Mouse (Mus musculus): Measurements from ENCODE around the gene Tecpr2. TPM values are rescaled to one million over a fixed set of nuclear protein-coding genes. Genes with fewer than 3 reads are reported as not detected.
A peak's percentile ranks its signal among the peaks of the same experiment; 100 is the strongest.

Gene Tecpr2
- polyA plus RNA-seq, 1 experiment: 4.0 TPM

DNA sequence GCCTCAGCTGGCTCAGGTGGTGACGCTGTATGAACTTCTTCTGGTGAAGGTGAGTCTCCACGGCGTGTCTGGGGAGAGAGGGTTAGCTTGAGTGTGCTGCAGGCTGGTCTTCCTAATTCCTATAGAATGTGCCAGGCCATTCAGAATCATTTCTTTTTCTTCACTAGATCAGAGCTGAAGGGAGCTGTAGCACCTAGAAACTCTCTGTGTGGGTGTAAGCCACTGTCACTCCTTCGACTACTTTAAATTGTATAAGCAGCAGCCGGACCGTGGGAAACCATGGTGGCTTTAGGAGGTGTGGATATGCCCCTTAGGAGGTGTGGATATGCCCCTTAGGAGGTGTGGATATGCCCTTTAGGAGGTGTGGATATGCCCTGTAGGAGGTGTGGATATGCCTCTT lies 25.1 kb upstream of the Tecpr2 start:
- Histone ChIP-seq H3K4me1 (peaks cover 51% of the 10 kb centered on the region), H3K27me3 (replicated peaks) (no peaks in the 10 kb centered on the region), H3K4me3 (replicated peaks) (no peak overlapping the region), H3K9me3 (no peaks in the 10 kb centered on the region), H3K36me3 (replicated peaks; ENCODE audit: low read length) (peaks cover 93% of the 10 kb centered on the region)
- TF ChIP-seq FLI1 (IDR thresholded peaks at IDR 0.05; ENCODE audit: low read length) (no peak), GATA1 (IDR thresholded peaks at IDR 0.05; ENCODE audit: borderline replicate concordance, low read length) (no peak)

DNA sequence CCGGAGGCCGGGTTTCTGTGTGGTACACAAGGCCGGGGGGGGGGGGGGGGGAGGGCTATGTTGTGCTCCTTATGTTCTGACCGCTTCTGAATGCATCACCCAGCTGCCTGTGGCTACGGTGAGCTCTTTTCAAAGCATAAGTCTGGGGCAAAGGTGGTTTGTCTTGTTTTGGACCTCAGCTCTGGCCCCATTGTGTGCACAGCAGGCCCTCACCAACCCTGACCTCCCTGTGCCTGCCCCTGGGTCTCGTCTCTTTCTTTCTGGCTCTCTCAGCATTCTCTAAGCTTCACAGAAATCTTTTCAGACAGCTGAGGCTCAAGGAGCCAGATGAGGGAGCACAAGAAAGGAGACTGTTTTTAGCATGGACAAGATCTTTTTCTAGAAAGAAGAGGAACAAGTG lies 23.5 kb upstream of the Tecpr2 start:
- H3K36me3 ChIP-seq (replicated peaks; ENCODE audit: low read length): peaks cover 93% of the 10 kb centered on the region

DNA sequence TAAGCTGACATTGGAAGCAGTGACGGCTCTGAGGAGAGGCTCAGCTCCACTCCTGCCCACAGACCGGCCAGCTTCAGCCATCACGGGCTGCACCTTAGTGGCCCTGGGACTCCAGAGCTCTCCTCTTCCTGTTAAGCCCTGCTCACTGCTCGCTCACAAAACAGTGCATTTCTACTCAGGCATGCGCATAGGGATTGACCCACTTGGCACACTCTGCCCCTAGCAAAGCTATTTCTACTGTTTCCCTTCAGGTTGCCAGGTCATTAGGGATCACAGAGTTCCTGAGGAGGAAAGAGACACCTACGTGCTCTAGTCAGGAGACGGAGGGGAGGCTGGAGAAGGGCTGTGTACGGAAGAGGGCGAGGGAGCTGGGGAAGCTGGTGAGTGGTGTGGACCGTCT lies 23.1 kb upstream of the Tecpr2 start:
- Histone ChIP-seq H3K27me3 (replicated peaks) (no peaks in the 10 kb centered on the region), H3K4me3 (replicated peaks) (peak overlapping the region; percentile 8), H3K9me3 (no peaks in the 10 kb centered on the region), H3K36me3 (replicated peaks; ENCODE audit: low read length) (peaks cover 93% of the 10 kb centered on the region), H3K4me1 (peaks cover 43% of the 10 kb centered on the region)
- TF ChIP-seq GATA1 (IDR thresholded peaks at IDR 0.05; ENCODE audit: borderline replicate concordance, low read length) (no peak), FLI1 (IDR thresholded peaks at IDR 0.05; ENCODE audit: low read length) (no peak)

More for the DNA sequence above, 23.5 kb upstream of the Tecpr2 start:
- no peaks in the 10 kb centered on the region for H3K9me3 ChIP-seq
- H3K4me3 ChIP-seq (replicated peaks): no peak overlapping the region
- peaks cover 42% of the 10 kb centered on the region for H3K4me1 ChIP-seq
- no peak for TF ChIP-seq GATA1 (IDR thresholded peaks at IDR 0.05; ENCODE audit: borderline replicate concordance, low read length)
- TF ChIP-seq FLI1 (IDR thresholded peaks at IDR 0.05; ENCODE audit: low read length): no peak
- H3K27me3 ChIP-seq (replicated peaks): no peaks in the 10 kb centered on the region

DNA sequence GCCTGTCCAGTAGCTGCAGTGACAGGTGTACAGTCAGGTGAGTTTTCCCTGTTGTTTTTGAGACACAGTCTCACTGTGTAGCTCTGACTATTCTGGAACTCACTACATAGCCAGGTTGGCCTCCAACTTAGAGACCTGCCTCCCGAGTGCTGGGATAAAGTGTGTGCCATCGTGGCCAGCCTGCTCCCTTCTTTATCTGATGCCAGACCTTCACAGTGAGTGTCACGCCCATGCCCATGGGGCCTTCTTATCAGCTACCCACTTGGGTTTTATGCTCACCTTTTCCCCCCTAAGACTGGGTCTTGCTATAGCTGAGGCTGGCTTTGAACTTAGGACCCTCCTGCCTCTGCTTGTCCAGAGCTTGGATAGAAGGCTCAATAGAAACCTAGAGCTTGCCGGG lies 19.0 kb upstream of the Tecpr2 start:
- Histone ChIP-seq H3K4me3 (replicated peaks) (no peak overlapping the region), H3K36me3 (replicated peaks; ENCODE audit: low read length) (peaks cover 96% of the 10 kb centered on the region), H3K27me3 (replicated peaks) (no peaks in the 10 kb centered on the region), H3K4me1 (peaks cover 34% of the 10 kb centered on the region), H3K9me3 (no peaks in the 10 kb centered on the region)
- TF ChIP-seq GATA1 (IDR thresholded peaks at IDR 0.05; ENCODE audit: borderline replicate concordance, low read length): no peak
- no peak for TF ChIP-seq FLI1 (IDR thresholded peaks at IDR 0.05; ENCODE audit: low read length)

DNA sequence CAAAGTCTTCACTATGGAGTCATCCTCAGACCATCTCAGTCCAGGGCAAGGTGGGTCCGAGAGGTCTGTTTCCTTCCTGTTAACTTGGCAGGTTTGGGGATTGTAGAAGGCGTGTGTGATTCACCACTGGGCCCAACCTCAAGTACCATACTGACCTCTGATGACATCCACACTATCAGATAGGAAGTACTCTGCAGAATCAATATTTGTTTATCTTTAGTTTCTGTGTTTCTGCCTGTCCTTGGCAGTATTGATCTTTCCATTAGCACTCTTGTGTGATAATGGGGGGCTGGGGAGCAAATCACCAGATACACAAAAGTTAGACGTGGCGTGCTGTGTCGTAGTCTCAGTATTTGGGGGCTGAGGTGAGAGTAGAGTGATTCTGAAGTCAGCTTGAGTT lies 17.8 kb upstream of the Tecpr2 start:
- H3K4me3 ChIP-seq (replicated peaks): no peak overlapping the region
- no peaks in the 10 kb centered on the region for H3K9me3 ChIP-seq
- H3K4me1 ChIP-seq: peaks cover 36% of the 10 kb centered on the region
- TF ChIP-seq FLI1 (IDR thresholded peaks at IDR 0.05; ENCODE audit: low read length) (no peak), GATA1 (IDR thresholded peaks at IDR 0.05; ENCODE audit: borderline replicate concordance, low read length) (no peak)
- no peaks in the 10 kb centered on the region for H3K27me3 ChIP-seq (replicated peaks)
- peaks cover 97% of the 10 kb centered on the region for H3K36me3 ChIP-seq (replicated peaks; ENCODE audit: low read length)

DNA sequence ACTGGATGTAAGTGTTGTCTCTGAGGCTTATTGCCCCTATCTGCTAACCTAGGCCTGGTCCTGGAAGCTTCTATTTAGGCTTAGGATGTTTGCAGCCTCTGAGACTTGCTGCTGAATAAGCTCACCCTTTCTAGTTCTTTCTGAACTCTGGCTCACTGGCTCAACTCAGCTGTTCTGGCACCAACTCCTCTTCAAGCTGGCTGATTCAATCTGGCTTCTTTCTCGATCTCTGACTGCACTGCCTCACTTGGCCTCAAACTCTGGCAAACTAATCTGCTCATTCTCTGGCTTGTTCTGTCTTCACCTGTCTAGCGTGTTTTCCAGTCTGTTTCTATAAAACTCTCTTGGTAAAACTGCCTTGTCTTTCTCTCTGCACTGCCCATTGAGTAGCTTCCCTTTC lies 13.7 kb upstream of the Tecpr2 start:
- no peak for TF ChIP-seq FLI1 (IDR thresholded peaks at IDR 0.05; ENCODE audit: low read length)
- TF ChIP-seq GATA1 (IDR thresholded peaks at IDR 0.05; ENCODE audit: borderline replicate concordance, low read length): no peak
- no peaks in the 10 kb centered on the region for H3K9me3 ChIP-seq
- peaks cover 27% of the 10 kb centered on the region for H3K4me1 ChIP-seq
- H3K4me3 ChIP-seq (replicated peaks): no peak overlapping the region
- H3K27me3 ChIP-seq (replicated peaks): no peaks in the 10 kb centered on the region
- peaks cover 94% of the 10 kb centered on the region for H3K36me3 ChIP-seq (replicated peaks; ENCODE audit: low read length)

DNA sequence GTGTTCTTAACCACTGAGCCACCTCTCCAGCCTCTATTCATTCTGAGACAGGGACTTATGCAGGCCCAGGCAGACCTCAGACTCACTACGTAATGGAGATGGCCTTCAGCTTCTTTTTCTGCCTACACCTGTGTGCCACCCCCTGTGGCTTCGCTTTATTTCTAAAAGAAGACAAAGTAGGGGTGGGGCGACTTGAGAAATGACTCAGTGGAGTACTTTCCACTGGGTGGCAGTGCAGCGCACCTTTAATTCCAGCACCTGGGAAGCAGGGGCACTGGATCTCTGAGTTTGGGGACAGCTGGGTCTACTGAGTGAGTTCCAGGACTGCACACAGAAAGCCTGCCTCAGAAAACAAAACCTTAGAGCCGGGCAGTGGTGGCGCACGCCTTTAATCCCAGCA lies 6.8 kb upstream of the Tecpr2 start:
- no peak for TF ChIP-seq GATA1 (IDR thresholded peaks at IDR 0.05; ENCODE audit: borderline replicate concordance, low read length)
- no peaks in the 10 kb centered on the region for H3K27me3 ChIP-seq (replicated peaks)
- no peak overlapping the region for H3K4me3 ChIP-seq (replicated peaks)
- H3K4me1 ChIP-seq: peaks cover 36% of the 10 kb centered on the region
- H3K36me3 ChIP-seq (replicated peaks; ENCODE audit: low read length): peaks cover 85% of the 10 kb centered on the region
- no peaks in the 10 kb centered on the region for H3K9me3 ChIP-seq

DNA sequence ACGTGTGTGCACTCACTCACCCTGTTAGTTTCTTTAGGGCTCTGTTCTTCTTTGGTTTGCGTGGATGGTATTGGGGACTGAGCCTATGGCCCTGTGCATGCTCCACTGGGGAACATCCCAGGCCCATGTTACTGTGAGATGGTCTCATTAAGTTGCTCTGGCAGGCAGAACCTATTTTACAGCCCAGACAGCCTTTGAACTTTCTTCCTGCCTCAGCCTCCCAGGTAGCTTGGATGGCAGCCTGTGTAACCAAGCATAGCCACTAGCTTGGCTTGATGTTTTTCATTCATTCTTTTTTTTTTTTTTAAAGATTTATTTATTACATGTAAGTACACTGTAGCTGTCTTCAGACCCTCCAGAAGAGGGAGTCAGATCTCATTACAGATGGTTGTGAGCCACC lies 3.8 kb upstream of the Tecpr2 start:
- no peak overlapping the region for H3K4me3 ChIP-seq (replicated peaks)
- H3K27me3 ChIP-seq (replicated peaks): no peaks in the 10 kb centered on the region
- peaks cover 63% of the 10 kb centered on the region for H3K36me3 ChIP-seq (replicated peaks; ENCODE audit: low read length)
- H3K9me3 ChIP-seq: no peaks in the 10 kb centered on the region
- peaks cover 48% of the 10 kb centered on the region for H3K4me1 ChIP-seq
- TF ChIP-seq FLI1 (IDR thresholded peaks at IDR 0.05; ENCODE audit: low read length): no peak
- TF ChIP-seq GATA1 (IDR thresholded peaks at IDR 0.05; ENCODE audit: borderline replicate concordance, low read length): no peak

DNA sequence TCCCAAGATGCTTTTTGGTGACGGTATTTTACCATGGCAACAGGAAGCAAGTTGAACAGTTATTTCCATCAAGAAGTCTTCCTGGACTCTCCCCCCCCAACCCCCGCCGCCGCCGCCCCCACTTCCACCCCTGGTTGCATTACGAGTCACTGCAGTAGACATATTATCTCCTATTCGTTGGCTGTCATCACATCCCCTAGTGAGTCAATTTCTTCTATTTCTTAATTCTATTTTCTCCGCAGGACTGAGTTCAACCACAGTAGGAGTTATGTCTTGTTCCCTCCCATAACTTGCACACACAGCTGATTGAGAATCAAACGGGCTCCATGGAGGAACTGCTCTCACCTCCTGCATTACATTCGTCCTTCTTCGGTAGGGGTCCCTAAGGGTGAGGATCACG lies 958 bp upstream of the Tecpr2 start:
- peaks cover 77% of the 10 kb centered on the region for H3K4me1 ChIP-seq
- peaks cover 55% of the 10 kb centered on the region for H3K36me3 ChIP-seq (replicated peaks; ENCODE audit: low read length)
- no peaks in the 10 kb centered on the region for H3K9me3 ChIP-seq
- H3K27me3 ChIP-seq (replicated peaks): no peaks in the 10 kb centered on the region
- TF ChIP-seq GATA1 (IDR thresholded peaks at IDR 0.05; ENCODE audit: borderline replicate concordance, low read length) (no peak), FLI1 (IDR thresholded peaks at IDR 0.05; ENCODE audit: low read length) (no peak)
- peak overlapping the region; percentile 100 for H3K4me3 ChIP-seq (replicated peaks)

DNA sequence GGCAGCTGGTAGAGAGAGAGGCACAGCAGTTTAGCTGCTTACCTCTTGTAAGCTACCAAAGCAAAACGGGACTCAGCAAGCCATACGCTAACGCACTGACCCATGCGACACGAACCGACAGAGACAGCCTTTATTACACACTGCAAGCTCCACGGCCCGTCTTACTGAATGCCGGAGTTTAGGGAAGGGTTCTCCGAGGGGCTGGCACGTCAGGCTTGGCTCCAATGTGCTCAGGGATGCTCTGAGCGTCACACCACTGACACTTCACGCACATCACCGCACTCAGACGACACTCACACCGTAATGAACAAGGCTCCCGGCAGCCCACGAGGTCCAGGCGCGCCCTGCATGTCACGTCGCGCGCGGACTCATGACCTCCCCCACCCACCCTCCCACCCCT lies 458 bp upstream of the Tecpr2 start:
- peaks cover 81% of the 10 kb centered on the region for H3K4me1 ChIP-seq
- no peaks in the 10 kb centered on the region for H3K9me3 ChIP-seq
- no peaks in the 10 kb centered on the region for H3K27me3 ChIP-seq (replicated peaks)
- peak overlapping the region; percentile 100 for H3K4me3 ChIP-seq (replicated peaks)
- TF ChIP-seq FLI1 (IDR thresholded peaks at IDR 0.05; ENCODE audit: low read length): no peak
- no peak for TF ChIP-seq GATA1 (IDR thresholded peaks at IDR 0.05; ENCODE audit: borderline replicate concordance, low read length)
- H3K36me3 ChIP-seq (replicated peaks; ENCODE audit: low read length): peaks cover 55% of the 10 kb centered on the region

DNA sequence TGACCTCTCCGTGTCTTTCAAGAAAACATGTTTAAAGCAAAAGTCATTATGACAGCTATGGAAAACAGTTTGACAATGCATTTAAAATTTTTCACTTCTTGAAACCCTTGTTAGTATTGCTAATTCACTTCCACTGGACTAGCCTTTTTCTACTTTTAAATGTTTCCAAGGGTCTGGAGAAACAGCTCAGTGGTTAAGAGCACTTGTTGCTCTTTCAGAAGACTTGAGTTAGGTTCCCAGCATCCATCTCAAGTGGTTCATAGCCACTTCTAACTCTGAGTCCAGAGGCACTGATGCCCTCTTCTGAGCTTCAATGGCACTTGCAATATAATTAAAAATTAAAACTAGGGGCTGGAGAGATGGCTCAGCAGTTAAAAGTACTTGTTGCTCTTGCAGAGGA lies 2.8 kb downstream of the Tecpr2 start:
- Histone ChIP-seq H3K4me1 (peaks cover 83% of the 10 kb centered on the region), H3K36me3 (replicated peaks; ENCODE audit: low read length) (peaks cover 57% of the 10 kb centered on the region), H3K4me3 (replicated peaks) (no peak overlapping the region), H3K27me3 (replicated peaks) (no peaks in the 10 kb centered on the region), H3K9me3 (no peaks in the 10 kb centered on the region)
- TF ChIP-seq FLI1 (IDR thresholded peaks at IDR 0.05; ENCODE audit: low read length) (no peak), GATA1 (IDR thresholded peaks at IDR 0.05; ENCODE audit: borderline replicate concordance, low read length) (no peak)

All from megakaryocyte, embryonic 14.5 days (primary cell).